Mouse (Mus musculus) lung, postnatal 36 days (tissue): ENCODE measurements at regions not wholly inside any gene's neighbourhood (a gene's known extent, or its start where the extent isn't known, plus 50 kb on each side); places are given as distances from the start of the nearest gene placed in this dataset.
"Not testable (repeated sequence)": the region's sequence is repeated elsewhere in the genome, so short reads cannot be mapped to it uniquely, and the experiment has no call there.

Experiments used
- DNase-seq: peaks from one replicate; pipeline ENCODE4 v3.0.0; 2022; ENCODE audit warnings: mixed read lengths

GRCm38 (mm10) chr9:104496220-104496619 lies 50.9 kb upstream of the Cpne4 start:
- DNase-seq = no peak

GRCm38 (mm10) chr9:104490696-104491095 lies 56.4 kb upstream of the Cpne4 start:
- no peak for DNase-seq

GRCm38 (mm10) chr9:104489383-104489782 lies 57.7 kb upstream of the Cpne4 start:
- DNase-seq = no peak

- no peak for DNase-seq
These were observed 64.6 kb upstream of the Cpne4 start for GRCm38 (mm10) chr9:104482440-104482839.

- DNase-seq = peak; percentile 12
These were observed 66.4 kb upstream of the Cpne4 start for GRCm38 (mm10) chr9:104480683-104481082.

GRCm38 (mm10) chr9:104474831-104475230 lies 72.3 kb upstream of the Cpne4 start:
- DNase-seq = no peak

- DNase-seq = peak; percentile 81
These were observed 79.8 kb upstream of the Cpne4 start for GRCm38 (mm10) chr9:104467238-104467637.

- DNase-seq = peak; percentile 65
These were observed 83.4 kb upstream of the Cpne4 start for GRCm38 (mm10) chr9:104463701-104464100.

- DNase-seq = no peak
These were observed 87.0 kb upstream of the Cpne4 start for GRCm38 (mm10) chr9:104460133-104460532.

- peak; percentile 49 for DNase-seq
These were observed 89.5 kb upstream of the Cpne4 start for GRCm38 (mm10) chr9:104457635-104458034.

GRCm38 (mm10) chr9:104448577-104449165 lies 98.4 kb upstream of the Cpne4 start:
- no peak for DNase-seq

GRCm38 (mm10) chr9:104444906-104445305 lies 102.2 kb upstream of the Cpne4 start:
- peak; percentile 47 for DNase-seq

- DNase-seq = peak; percentile 69
These were observed 103.8 kb upstream of the Cpne4 start for GRCm38 (mm10) chr9:104443236-104443635.

GRCm38 (mm10) chr9:104413021-104413420 lies 75.5 kb upstream of the Acpp start:
- no peak for DNase-seq

GRCm38 (mm10) chr9:104410211-104410610 lies 72.7 kb upstream of the Acpp start:
- peak; percentile 54 for DNase-seq

- DNase-seq = no peak
These were observed 71.8 kb upstream of the Acpp start for GRCm38 (mm10) chr9:104409381-104409780.

- DNase-seq = peak; percentile 8
These were observed 71.2 kb upstream of the Acpp start for GRCm38 (mm10) chr9:104408571-104409294.

GRCm38 (mm10) chr9:104407559-104408376 lies 70.2 kb upstream of the Acpp start:
- peak; percentile 21 for DNase-seq

- DNase-seq = no peak
These were observed 69.5 kb upstream of the Acpp start for GRCm38 (mm10) chr9:104407011-104407410.

- DNase-seq = no peak
These were observed 68.9 kb upstream of the Acpp start for GRCm38 (mm10) chr9:104406491-104406890.

- no peak for DNase-seq
These were observed 66.3 kb upstream of the Acpp start for GRCm38 (mm10) chr9:104403863-104404262.

- DNase-seq = no peak
These were observed 64.1 kb upstream of the Acpp start for GRCm38 (mm10) chr9:104401673-104402072.

GRCm38 (mm10) chr9:104399927-104400326 lies 62.4 kb upstream of the Acpp start:
- no peak for DNase-seq

- DNase-seq = not testable (repeated sequence)
These were observed 60.9 kb upstream of the Acpp start for GRCm38 (mm10) chr9:104398484-104398883.
